8 mouse cellular contexts compared by ENCODE assay signal in genomic region chr11:118418442-118418833, GRCm38 (mm10). TPM values are rescaled to one million over a fixed set of nuclear protein-coding genes. Genes with fewer than 3 reads are reported as not detected.
DNase-seq lines count a peak whose midpoint lies in the region; ATAC-seq and TF ChIP-seq lines count a peak whose summit lies in the region.

No protein-coding gene starts in this region.

- no peaks in the 10 kb centered on the region for H3K9me3 ChIP-seq in kidney, embryonic 16.5 days (ENCODE audit: low read length)
- H3K9me3 ChIP-seq in intestine, embryonic 15.5 days, result no peaks in the 10 kb centered on the region

- intact Hi-C loops in left cerebral cortex, postnatal 14 days (cut with DNase I), result no loop called here

- H3K27ac ChIP-seq in kidney, embryonic 16.5 days (ENCODE audit: low read length), result peak overlapping the region; percentile 75
- H3K27ac ChIP-seq in cortical plate, adult 2 months (ENCODE audit: insufficient read depth, low read length), result peak overlapping the region; percentile 79
- peak overlapping the region; percentile 83 for H3K27ac ChIP-seq in intestine, embryonic 15.5 days

- H3K4me1 ChIP-seq in kidney, embryonic 16.5 days (ENCODE audit: insufficient read depth, low read length), result peaks cover 40% of the 10 kb centered on the region
- H3K4me1 ChIP-seq in cortical plate, adult 2 months (ENCODE audit: control insufficient read depth, insufficient read depth, low read length), result peaks cover 2% of the 10 kb centered on the region; the same call in 1 of the 2 replicates
- H3K4me1 ChIP-seq in intestine, embryonic 15.5 days (replicated peaks), result peaks cover 27% of the 10 kb centered on the region

- peaks cover 20% of the 10 kb centered on the region for H3K36me3 ChIP-seq in kidney, embryonic 16.5 days (ENCODE audit: insufficient read depth, low read length)
- peaks cover 15% of the 10 kb centered on the region; the same call in 1 of the 2 replicates for H3K36me3 ChIP-seq in intestine, embryonic 15.5 days

- H3K4me3 ChIP-seq in kidney, embryonic 16.5 days (ENCODE audit: low read length), result peak overlapping the region; percentile 94
- H3K4me3 ChIP-seq in cortical plate, adult 2 months (ENCODE audit: insufficient read depth, low read length), result peak overlapping the region; percentile 93
- peak overlapping the region; percentile 90 for H3K4me3 ChIP-seq in intestine, embryonic 15.5 days (replicated peaks)

- TF ChIP-seq CTCF in cortical plate, adult 2 months (IDR thresholded peaks at IDR 0.05; ENCODE audit: extremely low read depth, insufficient read depth, low read length), result no peak

- peak; percentile 37 for ATAC-seq in kidney, embryonic 16.5 days (ENCODE audit: low FRiP score, low TSS enrichment)
- peak; percentile 26 for ATAC-seq in intestine, embryonic 15.5 days
- peak; percentile 37 for ATAC-seq in monocyte, adult 5-6 weeks (replicated peaks; ENCODE audit: insufficient number of reproducible peaks, low FRiP score, low TSS enrichment, poor library complexity, severe bottlenecking)
- ATAC-seq in inflammation-experienced regulatory T-cells, adult 6 months, result no peak

- H3K4me2 ChIP-seq in kidney, embryonic 16.5 days (replicated peaks; ENCODE audit: low read depth, low read length), result peak overlapping the region; percentile 85
- peak overlapping the region; percentile 65 for H3K4me2 ChIP-seq in intestine, embryonic 15.5 days (replicated peaks)

- H3K9ac ChIP-seq in kidney, embryonic 16.5 days (replicated peaks; ENCODE audit: low read length), result peak overlapping the region; percentile 95
- H3K9ac ChIP-seq in intestine, embryonic 15.5 days, result peak overlapping the region; percentile 98

- DNase-seq in kidney, adult 18-20 months, result no peak
- no peak for DNase-seq in left cerebral cortex, adult 9 months (ENCODE audit: low spot score in 2 of 2)
- DNase-seq in left cerebral cortex, postnatal 14 days (ENCODE audit: low spot score in 2 of 2), result no peak

- TF ChIP-seq POLR2A in cortical plate, adult 2 months (IDR thresholded peaks at IDR 0.05; ENCODE audit: extremely low read depth, insufficient read depth, low read length), result no peak

- H3K27me3 ChIP-seq in kidney, embryonic 16.5 days (ENCODE audit: insufficient read depth, low read length), result no peaks in the 10 kb centered on the region
- no peaks in the 10 kb centered on the region for H3K27me3 ChIP-seq in intestine, embryonic 15.5 days (replicated peaks)

- 2% methylated on average over 12 of the region's 12 CpGs for whole genome bisulfite sequencing in kidney, embryonic 16.5 days
- 4% methylated on average over 12 of the region's 12 CpGs for WGBS in intestine, embryonic 15.5 days

RNA-seq across cellular contexts. Expression of gene Cant1, which starts 0.4 kb away (rescaled TPM):
- 30.6 and 30.9 TPM in 2 replicates for polyA plus RNA-seq in kidney, embryonic 16.5 days (2015; fragmentation: Nextera tagmentation; extraction: Ambion mirVana)
- polyA plus RNA-seq in cortical plate, adult 2 months (2012; rRNA removed), result 36.9 and 39.0 TPM in 2 replicates
- polyA plus RNA-seq in intestine, embryonic 15.5 days (2015; fragmentation: Nextera tagmentation; extraction: Ambion mirVana), result 39.7 and 44.3 TPM in 2 replicates
- 16.7 to 31.7 TPM (median 22.8 TPM) in 3 replicates for total RNA-seq in monocyte, adult 5-6 weeks (2017)
- 10 to 100 TPM; 23.6 to 35.7 (median 25.1) TPM for polyA plus RNA-seq in inflammation-experienced regulatory T-cells, adult 6 months (2017; shearing (Covaris generic))
- total RNA-seq in left cerebral cortex, postnatal 14 days (2021), result 10 to 100 TPM; 38.2 to 40.0 TPM

RNA-seq across cellular contexts. Expression of gene C1qtnf1, which starts 9.6 kb away (rescaled TPM):
- 8.2 and 8.3 TPM in 2 replicates for polyA plus RNA-seq in kidney, embryonic 16.5 days (2015; fragmentation: Nextera tagmentation; extraction: Ambion mirVana)
- 3.0 and 3.4 TPM in 2 replicates for polyA plus RNA-seq in cortical plate, adult 2 months (2012; rRNA removed)
- 6.3 and 6.6 TPM in 2 replicates for polyA plus RNA-seq in intestine, embryonic 15.5 days (2015; fragmentation: Nextera tagmentation; extraction: Ambion mirVana)
- not detected in 3 replicates for total RNA-seq in monocyte, adult 5-6 weeks (2017)
- not detected for polyA plus RNA-seq in inflammation-experienced regulatory T-cells, adult 6 months (2017; shearing (Covaris generic))
- total RNA-seq in left cerebral cortex, postnatal 14 days (2021), result 1 to 10 TPM; 6.8 to 9.8 TPM

RNA-seq across cellular contexts. Expression of gene Lgals3bp, which starts 16.5 kb away (rescaled TPM):
- polyA plus RNA-seq in kidney, embryonic 16.5 days (2015; fragmentation: Nextera tagmentation; extraction: Ambion mirVana), result 14.9 and 18.1 TPM in 2 replicates
- 29.1 and 37.5 TPM in 2 replicates for polyA plus RNA-seq in cortical plate, adult 2 months (2012; rRNA removed)
- 153 and 171 TPM in 2 replicates for polyA plus RNA-seq in intestine, embryonic 15.5 days (2015; fragmentation: Nextera tagmentation; extraction: Ambion mirVana)
- total RNA-seq in monocyte, adult 5-6 weeks (2017), result 16.7 to 76.6 TPM (median 44.4 TPM) in 3 replicates
- polyA plus RNA-seq in inflammation-experienced regulatory T-cells, adult 6 months (2017; shearing (Covaris generic)), result 100 to 1,000 TPM in 2 of 3 experiments, 10 to 100 TPM in 1; 86.5 to 166 (median 133) TPM
- 10 to 100 TPM; 12.3 to 14.1 TPM for total RNA-seq in left cerebral cortex, postnatal 14 days (2021)

RNA-seq across cellular contexts. Expression of gene Engase, which starts 58.2 kb away (rescaled TPM):
- polyA plus RNA-seq in kidney, embryonic 16.5 days (2015; fragmentation: Nextera tagmentation; extraction: Ambion mirVana), result 6.1 and 7.5 TPM in 2 replicates
- 10.3 and 12.0 TPM in 2 replicates for polyA plus RNA-seq in cortical plate, adult 2 months (2012; rRNA removed)
- polyA plus RNA-seq in intestine, embryonic 15.5 days (2015; fragmentation: Nextera tagmentation; extraction: Ambion mirVana), result 13.1 and 14.7 TPM in 2 replicates
- total RNA-seq in monocyte, adult 5-6 weeks (2017), result 9.4 to 14.5 TPM (median 13.7 TPM) in 3 replicates
- 1 to 10 TPM; 1.7 to 1.9 (median 1.9) TPM for polyA plus RNA-seq in inflammation-experienced regulatory T-cells, adult 6 months (2017; shearing (Covaris generic))
- total RNA-seq in left cerebral cortex, postnatal 14 days (2021), result 10 to 100 TPM; 13.3 to 13.6 TPM
